Mouse (Mus musculus) T-helper 1 cell (primary cell): ENCODE measurements at regions not wholly inside any gene's neighbourhood (a gene's known extent, or its start where the extent isn't known, plus 50 kb on each side); places are given as distances from the start of the nearest gene placed in this dataset.

Experiments used
- in situ Hi-C: fragments of 300-600 bp; cut with MboI, MseI; formaldehyde crosslinking; loops from one replicate; pipeline ENCODE4 v1.15.1; 2025; ENCODE audit warnings: high pct_unique_total_duplicates

DNA sequence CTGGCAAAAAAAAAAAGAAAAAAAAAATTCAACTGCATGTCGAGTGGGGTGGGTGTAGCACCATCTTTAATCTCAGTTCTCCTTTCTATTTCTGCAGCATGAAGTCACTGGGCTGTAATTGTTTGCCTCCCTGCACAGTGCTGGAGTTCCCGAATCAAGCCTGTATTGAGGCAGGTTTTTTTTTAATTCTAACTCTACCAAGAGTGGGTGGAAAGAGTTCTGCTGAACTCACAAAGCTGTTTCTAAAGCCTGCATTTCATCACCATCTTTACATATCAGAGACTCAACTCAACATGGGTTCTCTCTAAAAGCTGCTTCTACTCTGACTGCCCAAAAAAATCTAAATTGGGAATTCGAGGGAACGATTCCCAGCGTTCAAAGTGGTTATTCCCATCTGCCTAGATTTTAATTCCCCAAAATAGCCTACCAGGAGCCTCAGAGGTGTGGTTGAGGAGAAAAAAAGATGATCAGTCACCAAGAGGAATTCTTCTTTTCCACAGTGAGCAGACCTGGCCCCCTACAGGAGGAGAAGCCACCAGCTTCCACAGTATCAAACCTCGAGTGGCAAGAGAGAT, 160.4 kb upstream of the Cdh5 start:
- in situ Hi-C loops, result no loop called here

DNA sequence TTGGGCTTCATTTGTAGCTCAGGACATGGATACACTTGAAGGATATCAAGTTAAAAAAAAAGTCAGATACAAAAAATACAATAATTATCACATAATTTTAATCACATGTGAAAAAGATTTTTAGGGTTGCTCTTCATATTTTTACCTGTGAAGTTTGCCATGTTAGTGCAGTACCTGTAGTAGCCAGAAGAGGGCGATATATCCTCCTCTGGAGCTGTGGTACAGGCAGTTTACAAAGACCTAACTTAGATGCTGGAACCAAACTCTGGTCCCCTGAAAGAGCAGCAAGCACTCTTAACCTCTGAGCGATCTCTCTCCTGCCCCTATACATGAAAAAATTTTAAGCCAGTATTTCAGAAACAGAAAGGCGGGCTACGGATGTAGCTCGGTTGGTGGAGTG, 153.0 kb upstream of the Cdh5 start:
- in situ Hi-C loops, result no loop called here

DNA sequence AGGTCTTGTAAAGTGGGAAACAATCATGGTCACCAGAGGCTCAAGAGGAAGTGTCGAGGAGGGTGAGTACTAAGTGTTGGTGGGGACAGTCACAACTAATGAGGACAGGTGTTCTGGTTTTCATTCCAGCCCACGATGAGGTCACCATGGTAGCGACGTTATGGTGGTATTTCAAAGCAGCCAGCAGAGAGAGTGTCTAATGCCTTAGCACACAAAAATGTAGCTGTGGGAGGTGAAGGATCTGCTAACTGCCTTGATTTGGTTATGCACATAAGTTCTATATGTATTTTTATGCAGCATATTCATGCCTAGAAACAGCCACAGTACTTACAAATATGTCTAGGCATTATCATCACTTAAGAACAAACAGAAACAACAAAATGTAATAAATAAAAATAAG, 151.0 kb upstream of the Cdh5 start:
- in situ Hi-C loops, result no loop called here

GRCm38 (mm10) chr8:103953586-103953985, 147.8 kb upstream of the Cdh5 start:
- in situ Hi-C loops, result no loop called here

- in situ Hi-C loops, result no loop called here
These were observed 145.7 kb upstream of the Cdh5 start for GRCm38 (mm10) chr8:103955568-103956260.

GRCm38 (mm10) chr8:103964293-103964918, 137.0 kb upstream of the Cdh5 start:
- in situ Hi-C loops, result no loop called here

- in situ Hi-C loops, result no loop called here
These were observed 131.5 kb upstream of the Cdh5 start for GRCm38 (mm10) chr8:103969929-103970328.

- in situ Hi-C loops, result no loop called here
These were observed 130.9 kb upstream of the Cdh5 start for GRCm38 (mm10) chr8:103970511-103970910.

- in situ Hi-C loops, result no loop called here
These were observed 130.5 kb upstream of the Cdh5 start for GRCm38 (mm10) chr8:103970966-103971365.

GRCm38 (mm10) chr8:103976488-103976887, 124.9 kb upstream of the Cdh5 start:
- in situ Hi-C loops, result no loop called here

- in situ Hi-C loops, result no loop called here
These were observed 122.5 kb upstream of the Cdh5 start for GRCm38 (mm10) chr8:103978948-103979347.

GRCm38 (mm10) chr8:103983860-103984594, 117.4 kb upstream of the Cdh5 start:
- in situ Hi-C loops, result no loop called here

GRCm38 (mm10) chr8:103985640-103986039, 115.8 kb upstream of the Cdh5 start:
- in situ Hi-C loops, result no loop called here

DNA sequence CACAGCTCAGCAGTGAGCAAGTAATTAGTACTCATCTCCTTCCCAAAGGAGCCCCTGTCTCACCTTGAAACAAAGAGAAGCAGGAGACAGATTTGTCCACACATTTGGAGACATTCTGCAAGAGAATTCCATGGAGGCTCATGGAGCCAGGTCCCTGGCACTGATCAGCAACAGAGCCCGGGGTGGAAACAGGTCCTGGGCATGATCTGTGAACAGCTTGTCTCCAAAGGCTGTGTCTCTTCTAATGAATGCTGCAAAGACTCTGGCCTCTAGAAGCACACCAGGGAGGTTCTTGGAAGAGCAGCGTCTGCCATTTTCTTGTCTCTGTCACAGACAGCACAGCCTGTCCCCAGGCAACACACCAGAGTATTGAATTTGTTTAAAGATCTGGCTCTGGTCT, 107.5 kb upstream of the Cdh5 start:
- in situ Hi-C loops, result no loop called here

DNA sequence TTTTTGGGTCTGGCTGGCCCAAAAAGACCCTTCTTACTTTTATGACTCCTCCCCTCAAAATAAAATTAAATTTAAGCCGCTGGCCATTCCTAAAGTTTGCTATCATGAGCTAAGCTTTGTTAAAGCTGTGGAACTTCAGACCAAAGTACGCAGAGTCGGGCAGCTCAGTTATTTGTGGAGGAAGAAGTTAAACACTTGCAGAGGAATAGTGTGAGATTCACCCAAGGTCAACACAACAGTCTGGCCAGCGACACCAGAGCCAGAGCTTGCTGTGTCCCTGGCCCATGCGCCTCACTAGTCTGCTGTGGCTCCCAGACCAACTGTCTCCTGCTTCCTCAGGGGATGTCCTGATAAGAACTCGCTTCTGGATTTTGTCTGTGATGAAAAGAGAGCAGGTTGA, 103.3 kb upstream of the Cdh5 start:
- in situ Hi-C loops, result no loop called here

DNA sequence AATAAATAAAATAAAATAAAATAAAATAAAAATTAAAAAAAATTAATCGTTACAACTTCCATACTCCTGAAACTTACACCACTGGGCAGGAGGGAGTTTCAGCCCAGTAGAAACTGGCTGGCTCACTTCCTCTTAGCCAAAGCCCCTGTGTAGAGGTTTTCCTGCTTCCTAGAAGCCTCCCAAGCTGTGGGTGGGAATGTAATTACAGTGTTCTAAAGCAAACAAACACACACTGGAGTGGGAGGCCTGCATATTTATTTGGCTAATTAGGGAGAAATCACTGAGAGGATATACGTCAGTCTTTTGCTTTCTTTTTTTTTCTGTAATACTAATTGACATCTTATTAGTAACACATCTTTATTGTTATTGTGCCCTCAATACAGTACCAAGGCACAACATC, 94.2 kb upstream of the Cdh5 start:
- in situ Hi-C loops, result no loop called here

DNA sequence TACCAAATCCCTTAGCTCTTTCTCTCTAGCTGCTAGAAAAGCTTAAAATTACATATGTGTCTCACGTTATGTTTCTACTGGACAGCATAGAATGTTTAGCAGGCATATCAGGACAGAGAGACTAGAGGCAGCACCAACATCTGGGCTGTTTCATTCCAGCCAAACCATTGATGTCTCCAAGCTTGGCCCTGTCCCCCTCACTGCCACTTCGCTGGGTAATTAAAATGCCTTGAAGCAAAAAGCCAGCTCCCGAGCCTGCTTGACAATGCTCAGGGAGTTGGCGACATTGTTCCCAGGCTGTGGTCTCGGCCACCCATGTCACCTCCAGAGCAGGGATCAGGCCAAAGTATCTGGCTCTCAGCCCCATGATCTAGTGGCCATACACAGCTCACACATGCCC, 92.7 kb upstream of the Cdh5 start:
- in situ Hi-C loops, result no loop called here

DNA sequence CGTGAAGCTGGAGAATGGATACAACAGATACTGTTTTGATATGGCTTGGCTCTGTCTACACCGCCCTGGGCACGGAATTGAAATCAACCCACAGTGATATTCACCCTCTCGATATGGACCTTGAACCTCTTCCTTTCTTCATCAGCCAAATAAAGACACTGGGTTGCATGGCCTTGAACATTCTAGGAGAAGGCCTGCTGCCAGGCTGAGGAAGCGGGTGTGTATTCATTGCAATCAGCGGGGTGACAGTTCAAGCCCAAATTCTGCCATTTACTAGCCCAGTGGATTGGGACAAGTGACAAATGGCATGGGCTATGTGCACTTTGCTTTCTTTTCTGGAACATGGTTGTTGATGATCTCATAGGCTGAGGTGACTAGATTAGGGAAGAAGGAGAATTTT, 92.1 kb upstream of the Cdh5 start:
- in situ Hi-C loops, result no loop called here

- in situ Hi-C loops, result no loop called here
These were observed 79.2 kb upstream of the Cdh5 start for GRCm38 (mm10) chr8:104022231-104022630.

GRCm38 (mm10) chr8:104022691-104023509, 78.5 kb upstream of the Cdh5 start:
- in situ Hi-C loops, result no loop called here

GRCm38 (mm10) chr8:104027161-104027821, 74.1 kb upstream of the Cdh5 start:
- in situ Hi-C loops, result no loop called here
